Mouse (Mus musculus): ENCODE measurements around the gene Cdkl2.

Cdkl2 gene

DNA sequence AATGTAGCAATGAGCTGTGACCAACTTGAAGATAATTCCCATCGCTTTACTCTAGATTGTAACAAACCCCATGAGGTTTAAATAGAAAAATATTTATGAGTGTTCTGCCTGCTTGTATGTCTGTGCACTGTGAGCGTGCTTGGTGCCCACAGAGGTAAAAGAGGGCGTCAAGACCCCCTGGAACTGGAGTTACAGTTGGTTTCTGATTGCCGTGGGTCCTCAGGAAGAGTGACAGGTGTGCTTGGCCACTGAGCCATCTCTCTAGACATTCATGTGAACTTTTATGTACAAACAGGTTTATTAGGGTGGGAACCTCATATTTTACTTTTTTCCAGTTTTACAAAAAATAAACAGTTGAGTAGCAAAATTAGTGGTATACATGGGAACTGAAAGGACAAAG lies at the start of gene Cdkl2:
TSS of gene Cdkl2 (minus strand) at position 101 of the 400 bp plus-strand sequence.
- WGBS: 59% methylated on average over 4 of the region's 4 CpGs

DNA sequence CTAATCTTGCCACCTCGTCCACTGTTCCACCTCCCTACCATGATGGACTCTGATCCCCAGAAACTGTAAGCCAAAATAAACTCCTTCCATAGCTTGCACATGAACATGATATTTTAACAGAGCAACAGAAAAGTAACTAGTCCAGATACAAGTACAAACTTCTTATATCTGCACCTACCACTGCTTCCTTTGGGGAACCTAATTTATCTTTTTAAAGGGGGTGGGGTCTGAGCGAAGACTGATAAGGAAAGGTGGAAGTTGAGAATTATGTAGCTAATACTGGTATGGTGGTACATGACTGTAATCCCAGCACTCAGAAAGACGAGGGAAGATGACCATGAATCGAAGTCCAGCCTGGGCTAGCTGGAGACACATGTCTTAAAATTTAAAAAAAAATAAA lies 43.8 kb upstream of the Cdkl2 start:
- WGBS: 97% methylated on average over 4 of the region's 4 CpGs

DNA sequence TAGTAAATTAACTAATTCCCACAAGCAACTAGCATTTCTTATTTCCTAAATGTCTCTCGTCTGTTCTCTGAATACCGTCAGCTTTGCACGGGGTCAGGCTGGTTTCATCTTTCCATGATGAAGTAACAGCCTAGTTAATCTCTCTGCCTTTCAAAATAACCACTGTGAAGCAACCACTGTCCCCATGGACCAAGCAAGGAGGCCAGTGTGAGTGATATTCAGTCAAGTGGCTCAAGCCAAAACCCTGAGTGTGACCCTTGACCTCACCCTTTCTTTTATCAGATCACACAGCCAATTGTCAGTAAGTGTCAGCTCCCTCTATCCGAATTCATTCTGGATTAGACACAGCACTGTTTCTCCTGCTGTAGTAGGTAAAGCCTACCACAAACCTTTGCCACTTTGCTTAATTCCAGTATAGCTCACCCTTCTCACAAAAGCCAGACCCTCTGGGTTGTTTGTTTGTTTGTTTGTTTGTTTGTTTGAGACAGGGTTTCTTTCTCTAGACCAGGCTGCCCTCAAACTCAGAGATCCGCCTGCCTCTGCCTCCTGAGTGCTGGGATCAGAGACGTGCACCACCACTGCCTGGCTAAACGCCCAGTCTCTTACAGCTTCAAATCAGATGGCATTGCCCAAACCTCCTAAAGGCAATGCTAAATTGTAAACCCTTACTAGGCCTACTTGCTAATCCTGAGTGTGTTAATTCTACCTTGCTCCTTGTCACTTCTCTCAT lies 42.3 kb upstream of the Cdkl2 start:
- WGBS: 88% methylated on average over 7 of the region's 7 CpGs

- 74% methylated on average over 4 of the region's 4 CpGs for WGBS
Observed at GRCm38 (mm10) chr5:92085246-92085645, 41.6 kb upstream of the Cdkl2 start.

- WGBS: under 1% methylated on average over 64 of the region's 65 CpGs
Observed at GRCm38 (mm10) chr5:92083417-92084038, 39.8 kb upstream of the Cdkl2 start, which contains the start of gene G3bp2. Gene G3bp2 (minus strand): TSS chr5:92083719.

DNA sequence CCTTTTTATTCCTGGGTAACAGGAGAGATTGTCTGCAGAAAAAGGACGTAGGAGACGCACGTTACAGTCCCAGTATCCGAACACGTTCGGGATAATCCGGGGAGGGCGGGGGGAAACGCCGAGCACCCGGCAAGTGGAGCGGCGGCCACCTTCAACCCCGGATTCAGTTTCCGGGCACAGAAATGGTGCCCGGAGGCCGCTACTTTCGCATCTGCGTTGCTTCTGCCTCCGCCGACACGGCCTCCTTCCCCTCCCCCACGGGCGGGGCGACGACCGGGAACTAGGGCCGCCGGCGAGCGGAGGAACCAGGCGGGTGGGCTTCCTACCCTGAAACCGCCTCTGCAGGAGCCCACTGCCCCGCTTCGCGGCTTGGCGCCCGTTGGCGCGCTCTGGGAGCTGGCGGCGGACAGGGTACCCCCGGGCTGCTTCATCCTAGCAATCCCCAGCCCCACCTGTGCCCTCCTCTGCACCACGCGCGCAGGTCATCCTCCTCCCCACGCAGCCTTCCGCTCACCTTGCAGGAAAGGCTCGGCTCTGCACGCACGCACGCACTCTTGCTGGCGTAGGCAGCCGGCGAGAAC lies 39.2 kb upstream of the Cdkl2 start:
- WGBS: under 1% methylated on average over 55 of the region's 55 CpGs

DNA sequence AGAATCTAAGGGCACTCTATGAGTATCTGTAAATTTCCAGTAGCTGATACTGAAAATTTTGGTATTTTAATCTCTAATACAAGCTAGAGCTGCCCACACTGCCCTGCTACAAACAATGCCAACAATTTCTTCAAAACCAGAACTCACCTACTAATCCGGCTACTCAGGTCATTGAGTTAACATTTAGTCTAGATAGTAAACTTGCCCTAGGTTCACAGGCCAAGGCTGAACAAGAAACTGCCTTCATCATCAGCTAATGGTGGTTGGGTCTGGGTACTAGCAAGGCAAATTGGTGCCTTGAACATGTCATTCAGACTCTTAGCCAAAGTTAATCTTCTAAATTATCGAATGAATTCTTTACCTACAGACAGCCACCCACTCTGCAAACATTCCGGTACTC lies 37.6 kb upstream of the Cdkl2 start:
- 53% methylated on average over 3 of the region's 3 CpGs for WGBS

- WGBS: 70% methylated on average over 1 of the region's 1 CpGs
Observed at GRCm38 (mm10) chr5:92080400-92080799, 36.7 kb upstream of the Cdkl2 start.

DNA sequence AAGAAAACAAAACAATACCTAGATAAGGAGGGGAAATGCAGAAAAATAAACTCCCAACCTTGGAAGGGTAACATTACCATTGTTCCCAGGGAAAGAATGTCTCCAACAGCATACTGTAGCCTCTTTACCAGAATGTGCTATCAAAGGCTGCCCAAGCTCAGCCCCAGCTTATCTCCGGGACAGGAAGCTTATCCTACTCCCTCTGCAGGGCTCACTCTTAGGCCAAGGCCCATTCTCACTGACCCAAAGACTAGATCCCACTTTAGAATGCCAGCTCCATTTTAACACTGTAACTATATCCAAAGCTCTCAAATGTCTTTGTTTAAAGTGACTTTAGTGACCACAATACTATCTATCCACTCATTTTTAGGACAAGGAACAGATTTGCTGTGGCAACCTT lies 35.6 kb upstream of the Cdkl2 start:
- 74% methylated on average over 1 of the region's 1 CpGs for WGBS

- 85% methylated on average over 1 of the region's 1 CpGs for WGBS
Observed at GRCm38 (mm10) chr5:92076273-92076672, 32.6 kb upstream of the Cdkl2 start.

GRCm38 (mm10) chr5:92074061-92074460 lies 30.4 kb upstream of the Cdkl2 start:
- WGBS: 90% methylated on average over 14 of the region's 14 CpGs

GRCm38 (mm10) chr5:92063192-92063591 lies 19.5 kb upstream of the Cdkl2 start:
- 92% methylated on average over 2 of the region's 2 CpGs for WGBS

DNA sequence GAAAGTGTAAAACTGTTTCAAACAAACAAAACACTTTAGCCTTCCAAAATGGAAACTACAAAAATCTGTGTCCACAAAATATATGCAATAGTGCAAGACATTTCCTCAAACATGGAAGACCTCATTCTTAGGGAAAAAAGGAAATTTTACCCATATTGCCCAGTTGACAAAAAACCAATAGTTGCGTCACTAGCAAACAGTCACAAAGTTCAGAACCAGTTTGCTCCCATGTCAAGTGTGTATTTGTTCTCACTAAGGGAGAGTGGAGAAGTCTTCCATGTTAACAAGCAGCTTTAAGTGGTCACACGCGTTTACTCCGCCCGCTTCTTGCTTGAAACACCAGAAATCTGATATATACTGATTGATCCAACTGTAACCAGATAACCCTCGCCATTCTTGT lies 9.2 kb upstream of the Cdkl2 start:
- WGBS: 95% methylated on average over 6 of the region's 6 CpGs

DNA sequence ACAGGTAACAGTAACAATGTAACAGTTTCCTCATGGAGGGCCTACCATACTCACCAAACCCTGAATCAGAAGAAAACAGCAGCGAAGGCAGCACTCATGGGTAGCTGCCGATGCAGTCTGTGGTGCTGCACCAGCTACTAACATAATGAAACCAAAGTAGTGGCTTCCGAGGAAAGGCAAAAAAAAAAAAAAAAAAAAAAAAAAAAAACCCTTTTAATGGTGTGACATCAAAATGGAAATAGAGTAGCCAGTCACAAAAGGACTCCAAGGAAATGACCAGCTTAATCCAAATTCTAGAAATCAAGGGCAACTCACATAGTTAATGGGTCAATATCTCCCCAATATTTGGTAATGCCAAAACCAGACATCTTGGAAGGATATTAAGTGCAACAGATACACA lies 6.7 kb upstream of the Cdkl2 start:
- WGBS: 73% methylated on average over 3 of the region's 3 CpGs

GRCm38 (mm10) chr5:92042377-92043348 lies 1.0 kb downstream of the Cdkl2 start:
- WGBS: under 1% methylated on average over 68 of the region's 68 CpGs

GRCm38 (mm10) chr5:92019960-92020359 lies 23.7 kb downstream of the Cdkl2 start:
- 73% methylated on average over 2 of the region's 2 CpGs for WGBS

DNA sequence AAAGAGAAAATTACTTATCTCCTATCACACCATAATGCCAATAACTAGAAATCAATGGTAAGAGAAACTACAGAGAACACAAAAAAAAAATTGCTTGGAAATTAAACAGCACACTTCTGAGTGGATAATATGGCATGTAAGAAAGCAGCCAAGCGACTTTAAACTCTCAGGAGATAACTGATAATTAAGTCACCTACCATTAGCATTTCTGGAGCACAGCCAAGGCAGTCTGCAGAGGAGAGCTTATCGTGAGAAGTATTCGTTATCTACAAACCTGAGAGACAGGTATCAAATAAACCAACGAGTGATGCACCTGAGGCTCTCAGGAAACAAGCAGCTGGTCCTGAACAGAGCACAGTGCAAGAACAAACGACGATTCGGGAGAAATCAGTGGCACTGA lies 31.9 kb downstream of the Cdkl2 start:
- WGBS: 74% methylated on average over 7 of the region's 7 CpGs

- WGBS: 59% methylated on average over 2 of the region's 2 CpGs
Observed at GRCm38 (mm10) chr5:92009827-92010226, 33.9 kb downstream of the Cdkl2 start.

GRCm38 (mm10) chr5:92003011-92003410 lies 40.7 kb downstream of the Cdkl2 start:
- WGBS: 47% methylated on average over 2 of the region's 2 CpGs

GRCm38 (mm10) chr5:92000770-92001169 lies 42.9 kb downstream of the Cdkl2 start:
- WGBS: 57% methylated on average over 2 of the region's 2 CpGs

DNA sequence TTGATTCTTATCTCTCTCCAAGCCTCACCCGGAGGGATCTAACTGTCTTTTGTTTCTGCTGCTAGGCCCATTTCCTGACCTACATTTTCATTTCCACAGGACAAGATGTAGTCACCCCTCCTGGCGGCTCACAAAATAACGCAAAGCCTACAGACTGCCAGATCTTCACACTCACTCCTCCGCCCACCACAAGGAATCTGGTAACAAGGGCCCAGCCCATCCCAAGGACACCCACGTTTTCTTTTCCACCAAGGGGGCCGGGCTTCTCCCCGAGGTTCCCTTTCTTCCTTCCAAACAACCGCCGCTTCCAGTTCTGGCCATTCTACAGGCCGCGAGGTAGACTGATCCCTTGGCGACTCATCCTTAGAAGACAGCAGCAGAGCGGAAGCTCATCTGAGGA lies 49.1 kb downstream of the Cdkl2 start:
- 42% methylated on average over 13 of the region's 13 CpGs for WGBS

GRCm38 (mm10) chr5:91993061-91993460 lies 50.6 kb downstream of the Cdkl2 start:
- WGBS: 83% methylated on average over 2 of the region's 2 CpGs
